Mouse (Mus musculus) MEL (cell line): Measurements from ENCODE around the gene Pde10a. TPM values are rescaled to one million over a fixed set of nuclear protein-coding genes. Genes with fewer than 3 reads are reported as not detected.

Experiments used
- DNase-seq: peaks from one replicate; pipeline ENCODE4 v3.0.0; 2011; ENCODE audit warnings: low read depth, low spot score
- H3K27ac ChIP-seq: 2 replicates; pipeline ENCODE4 v1.5.1; 2012; ENCODE audit warnings: low read depth, mild to moderate bottlenecking, control low read depth, low read length, moderate library complexity; ENCODE audit not compliant: control insufficient read depth
- H3K27me3 ChIP-seq, 2 experiments: fragments of 150-350 bp in 1 of 2; sonication (generic) in 1 of 2; 2 replicates each; pipeline ENCODE4 v1.6.1; 2012; ENCODE audit warnings: low read length in 2 of 2, mild to moderate bottlenecking in 2 of 2, improper control_type of control experiment in 1 of 2, moderate library complexity in 1 of 2; ENCODE audit not compliant: insufficient read depth in 2 of 2, control insufficient read depth in 1 of 2
- H3K36me3 ChIP-seq, 2 experiments: 2 replicates each; pipeline ENCODE4 v1.6.1; 2012 to 2014; ENCODE audit warnings: low read length in 2 of 2, improper control_type of control experiment in 1 of 2, inconsistent platforms in 1 of 2, mild to moderate bottlenecking in 1 of 2; ENCODE audit not compliant: insufficient read depth in 2 of 2, control insufficient read depth in 1 of 2
- H3K4me1 ChIP-seq, 2 experiments: fragments of 150-350 bp in 1 of 2; sonication (generic) in 1 of 2; 2 replicates each; pipeline ENCODE4 v1.6.1; 2012; ENCODE audit warnings: low read length in 2 of 2, improper control_type of control experiment in 1 of 2, mild to moderate bottlenecking in 1 of 2; ENCODE audit not compliant: insufficient read depth in 2 of 2, control insufficient read depth in 1 of 2
- H3K4me3 ChIP-seq, 2 experiments: fragments of 150-350 bp in 1 of 2; sonication (generic) in 1 of 2; 2 replicates each; pipeline ENCODE4 v1.5.1; 2012; ENCODE audit warnings: low read depth in 2 of 2, low read length in 2 of 2, mild to moderate bottlenecking in 2 of 2, moderate library complexity in 2 of 2, control low read depth in 1 of 2, improper control_type of control experiment in 1 of 2; ENCODE audit not compliant: control insufficient read depth in 1 of 2, insufficient read depth in 1 of 2
- H3K79me2 ChIP-seq: 2 replicates; pipeline ENCODE4 v1.6.1; 2012; ENCODE audit warnings: mild to moderate bottlenecking, low read length, moderate library complexity; ENCODE audit not compliant: control insufficient read depth, poor library complexity, insufficient read depth
- H3K9ac ChIP-seq: 2 replicates; pipeline ENCODE4 v1.6.1; 2012; ENCODE audit warnings: low read depth, mild to moderate bottlenecking, control low read depth, low read length, moderate library complexity; ENCODE audit not compliant: control insufficient read depth, poor library complexity, severe bottlenecking
- H3K9me3 ChIP-seq: fragments of 150-350 bp; sonication (generic); replicated peaks from 2 replicates; pipeline ENCODE4 v1.6.1; 2012; ENCODE audit warnings: mild to moderate bottlenecking, low read length, improper control_type of control experiment, moderate library complexity; ENCODE audit not compliant: insufficient read depth
- CHD1 ChIP-seq: IDR thresholded peaks from 2 replicates; pipeline ENCODE4 v1.6.1; 2012; ENCODE audit warnings: low read depth, mild to moderate bottlenecking, inconsistent platforms, low read length, improper control_type of control experiment
- CHD2 ChIP-seq: IDR thresholded peaks from 2 replicates; pipeline ENCODE4 v1.6.1; 2011; ENCODE audit warnings: low read length, improper control_type of control experiment
- EP300 ChIP-seq, 2 experiments: IDR thresholded peaks; 2 replicates each; pipeline ENCODE4 v1.6.1; 2011; ENCODE audit warnings: improper control_type of control experiment in 2 of 2, low read length in 2 of 2, low read depth in 1 of 2, mild to moderate bottlenecking in 1 of 2
- GABPA ChIP-seq: IDR thresholded peaks from 2 replicates; pipeline ENCODE4 v1.6.1; 2012; ENCODE audit warnings: low read depth, mild to moderate bottlenecking, inconsistent platforms, low read length, improper control_type of control experiment, moderate library complexity
- HCFC1 ChIP-seq: IDR thresholded peaks from 2 replicates; pipeline ENCODE4 v1.6.1; 2012; ENCODE audit warnings: low read depth, mild to moderate bottlenecking, inconsistent platforms, low read length, improper control_type of control experiment, moderate library complexity
- MAFK ChIP-seq: IDR thresholded peaks from 2 replicates; pipeline ENCODE4 v1.6.1; 2011; ENCODE audit warnings: low read depth, mild to moderate bottlenecking, low read length, improper control_type of control experiment, borderline replicate concordance
- MXI1 ChIP-seq: IDR thresholded peaks from 2 replicates; pipeline ENCODE4 v1.6.1; 2011; ENCODE audit warnings: mild to moderate bottlenecking, low read depth, low read length, improper control_type of control experiment
- MYC ChIP-seq: IDR thresholded peaks from 2 replicates; pipeline ENCODE4 v1.6.1; 2011; ENCODE audit warnings: low read depth, mild to moderate bottlenecking, low read length, improper control_type of control experiment, moderate library complexity
- NELFE ChIP-seq: IDR thresholded peaks from 2 replicates; pipeline ENCODE4 v1.6.1; 2011; ENCODE audit warnings: low read depth, low read length, improper control_type of control experiment
- POLR2AphosphoS2 ChIP-seq: IDR thresholded peaks from 2 replicates; pipeline ENCODE4 v1.6.1; 2011; ENCODE audit warnings: low read length, improper control_type of control experiment
- RAD21 ChIP-seq: IDR thresholded peaks from 2 replicates; pipeline ENCODE4 v1.6.1; 2011; ENCODE audit warnings: mild to moderate bottlenecking, low read depth, low read length, improper control_type of control experiment
- RCOR1 ChIP-seq: IDR thresholded peaks from 2 replicates; pipeline ENCODE4 v1.6.1; 2012; ENCODE audit warnings: low read depth, mild to moderate bottlenecking, inconsistent platforms, low read length, improper control_type of control experiment
- SMC3 ChIP-seq: IDR thresholded peaks from 2 replicates; pipeline ENCODE4 v1.6.1; 2011; ENCODE audit warnings: low read depth, low read length, improper control_type of control experiment
- USF2 ChIP-seq, 2 experiments: IDR thresholded peaks; 2 replicates each; pipeline ENCODE4 v1.6.1; 2011 to 2012; ENCODE audit warnings: improper control_type of control experiment in 2 of 2, low read length in 2 of 2, borderline replicate concordance in 1 of 2, inconsistent platforms in 1 of 2, low read depth in 1 of 2, mild to moderate bottlenecking in 1 of 2; ENCODE audit not compliant: insufficient read depth in 1 of 2
- ZKSCAN1 ChIP-seq: IDR thresholded peaks from 2 replicates; pipeline ENCODE4 v1.6.1; 2012; ENCODE audit warnings: low read depth, mild to moderate bottlenecking, inconsistent platforms, low read length, improper control_type of control experiment, moderate library complexity
- ZMIZ1 ChIP-seq: IDR thresholded peaks from 2 replicates; pipeline ENCODE4 v1.6.1; 2012; ENCODE audit warnings: low read depth, mild to moderate bottlenecking, inconsistent platforms, low read length, improper control_type of control experiment, moderate library complexity
- polyA plus RNA-seq, 2 experiments: library from polyadenylated mRNA; stranded (reverse) in 1 of 2; unstranded in 1 of 2; fragments of >175 nt in 1 of 2; fragments of >200 nt in 1 of 2; gene quantifications; 2 replicates each; pipeline versions ENCODE4 v1.2.1 to v1.2.4; 2012; ENCODE audit warnings: low replicate concordance in 2 of 2, low read depth in 1 of 2; ENCODE audit not compliant: insufficient read length in 2 of 2, insufficient read depth in 1 of 2, missing spikeins in 1 of 2
- total RNA-seq: library from RNA; depleted of rRNA; stranded (reverse); fragments of 300-350 nt; gene quantifications from 2 replicates; pipeline ENCODE4 v1.2.3, GENCODE M21; 2012

The Pde10a gene
- total and polyA plus RNA-seq, 3 experiments, result 3.1 to 6.9 TPM; not detected in 1

- no peaks in the 10 kb centered on the region for H3K79me2 ChIP-seq
- DNase-seq, result no peak
- TF ChIP-seq HCFC1 (no peak), POLR2AphosphoS2 (no peak), ZMIZ1 (no peak), RAD21 (no peak), CHD1 (no peak), EP300 (IDR thresholded peaks at IDR 0.05; ENCODE audit: low read depth in 1 of 2, low read length in 2 of 2) (no peak), NELFE (no peak), MXI1 (no peak), MYC (no peak), USF2 (IDR thresholded peaks at IDR 0.05; ENCODE audit: borderline replicate concordance in 1 of 2, insufficient read depth in 1 of 2, low read depth in 1 of 2, low read length in 2 of 2) (no peak), CHD2 (no peak)
These were observed 133.7 kb downstream of the Pde10a start for GRCm38 (mm10) chr17:8658751-8659454.

GRCm38 (mm10) chr17:8666912-8667311 lies 141.7 kb downstream of the Pde10a start:
- no peaks in the 10 kb centered on the region for H3K4me1 ChIP-seq
- TF ChIP-seq RCOR1 (no peak), ZMIZ1 (no peak)
- H3K4me3 ChIP-seq, result no peak overlapping the region
- no peaks in the 10 kb centered on the region for H3K36me3 ChIP-seq
- no peak overlapping the region for H3K9ac ChIP-seq
- DNase-seq, result no peak
- H3K9me3 ChIP-seq, result no peaks in the 10 kb centered on the region
- H3K27ac ChIP-seq, result no peak overlapping the region
- H3K27me3 ChIP-seq, result no peaks in the 10 kb centered on the region; a peak in 1 of 4 replicates
- no peaks in the 10 kb centered on the region for H3K79me2 ChIP-seq

More at GRCm38 (mm10) chr17:8658751-8659454, 133.7 kb downstream of the Pde10a start:
- Histone ChIP-seq H3K27me3 (no peaks in the 10 kb centered on the region), H3K9me3 (no peaks in the 10 kb centered on the region), H3K27ac (no peak overlapping the region), H3K9ac (no peak overlapping the region), H3K4me3 (no peak overlapping the region), H3K4me1 (no peaks in the 10 kb centered on the region), H3K36me3 (no peaks in the 10 kb centered on the region)

- Histone ChIP-seq H3K36me3 (no peaks in the 10 kb centered on the region), H3K9ac (no peak overlapping the region), H3K27me3 (no peaks in the 10 kb centered on the region; a peak in 1 of 4 replicates), H3K27ac (no peak overlapping the region), H3K79me2 (no peaks in the 10 kb centered on the region), H3K9me3 (no peaks in the 10 kb centered on the region), H3K4me3 (no peak overlapping the region), H3K4me1 (no peaks in the 10 kb centered on the region)
- TF ChIP-seq GABPA, result no peak
- no peak for TF ChIP-seq EP300 (IDR thresholded peaks at IDR 0.05; ENCODE audit: low read depth in 1 of 2, low read length in 2 of 2)
- no peak for TF ChIP-seq MXI1
- TF ChIP-seq ZKSCAN1, result no peak
- no peak for TF ChIP-seq MAFK
- TF ChIP-seq SMC3, result no peak
- no peak for DNase-seq
These were observed 149.5 kb downstream of the Pde10a start for GRCm38 (mm10) chr17:8674651-8675050.
